Mouse (Mus musculus) G1E (cell line): ENCODE results near the gene Cbln3.

ENCODE experiments used
- CTCF ChIP-seq: IDR thresholded peaks from 2 replicates; pipeline ENCODE4 v1.5.1; 2012; ENCODE audit warnings: low read depth, low read length, inconsistent platforms, mixed read lengths
- TAL1 ChIP-seq: conservative IDR thresholded peaks from 2 replicates; pipeline ENCODE4 v1.6.1; 2012; ENCODE audit warnings: low read depth, low read length, inconsistent platforms, mixed read lengths

- TF ChIP-seq CTCF (no peak), TAL1 (no peak)
Measured at GRCm38 (mm10) chr14:55905518-55905917, 21.3 kb upstream of the Cbln3 start.
